Mouse (Mus musculus): ENCODE data around the gene Pakap. TPM values are rescaled to one million over a fixed set of nuclear protein-coding genes. Genes with fewer than 3 reads are reported as not detected.
A peak's percentile ranks its signal among the peaks of the same experiment; 100 is the strongest.

Gene Pakap
- total RNA-seq, 2 experiments from 2014 or later = 35.7 to 40.6 TPM

DNA sequence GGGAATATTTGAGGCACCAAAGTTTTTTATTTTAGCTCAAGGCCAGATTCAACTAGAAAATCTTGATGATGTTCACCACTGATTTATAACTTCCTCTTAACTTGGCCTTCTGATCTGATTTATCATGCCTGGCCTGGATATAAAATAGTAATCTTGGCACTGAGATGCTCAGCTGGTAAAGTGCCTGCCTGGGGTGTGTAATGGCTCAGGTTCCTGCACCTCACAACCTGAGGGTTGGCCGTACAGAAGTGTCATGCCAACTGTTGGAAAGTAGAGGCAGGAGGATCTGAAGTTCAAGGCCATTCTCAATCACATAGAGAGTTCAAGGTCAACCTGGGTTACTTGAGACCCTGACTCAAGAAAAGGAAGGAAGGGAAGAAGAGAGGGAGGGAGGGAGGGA is 57.3 kb downstream of the Pakap start:
- DNase-seq = no peak

DNA sequence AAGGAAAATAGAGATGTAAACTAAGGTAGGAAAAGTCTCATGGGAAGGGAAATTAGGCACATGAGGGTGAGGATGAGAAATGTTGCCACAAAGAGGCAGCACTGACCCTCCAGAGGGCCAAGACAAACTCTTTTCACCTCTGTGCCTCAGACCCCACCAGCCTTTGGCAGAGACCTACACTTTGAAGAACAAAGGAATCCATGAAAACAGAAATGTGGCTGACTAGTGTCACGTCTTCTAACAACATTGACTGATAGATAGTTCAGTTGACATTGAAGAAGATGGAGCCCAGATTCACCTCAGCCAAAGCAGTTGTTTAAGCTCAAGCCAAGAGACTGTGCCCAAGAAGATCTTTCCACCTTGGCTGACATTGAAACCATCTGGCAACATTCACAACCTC is 57.8 kb downstream of the Pakap start:
- DNase-seq = no peak

DNA sequence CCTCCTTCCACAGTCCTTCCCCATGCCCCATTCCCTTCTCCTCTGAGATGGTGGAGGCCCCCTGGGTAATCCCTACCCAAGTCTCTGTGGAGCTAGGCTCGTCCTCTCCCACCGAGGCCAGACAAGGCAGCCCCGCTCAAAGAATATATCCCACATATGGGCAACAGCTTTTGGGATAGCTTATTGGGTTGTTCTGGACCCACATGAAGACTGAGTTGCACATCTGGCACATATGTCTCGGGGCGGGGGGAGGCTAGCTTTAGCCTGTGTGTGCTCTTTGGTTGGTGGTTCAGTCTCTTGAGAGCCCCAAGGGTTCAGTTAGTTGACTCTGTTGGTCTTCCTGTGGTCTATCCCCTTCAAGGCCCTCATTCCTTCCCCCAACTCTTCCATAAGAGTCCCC is 58.9 kb downstream of the Pakap start:
- DNase-seq = no peak

DNA sequence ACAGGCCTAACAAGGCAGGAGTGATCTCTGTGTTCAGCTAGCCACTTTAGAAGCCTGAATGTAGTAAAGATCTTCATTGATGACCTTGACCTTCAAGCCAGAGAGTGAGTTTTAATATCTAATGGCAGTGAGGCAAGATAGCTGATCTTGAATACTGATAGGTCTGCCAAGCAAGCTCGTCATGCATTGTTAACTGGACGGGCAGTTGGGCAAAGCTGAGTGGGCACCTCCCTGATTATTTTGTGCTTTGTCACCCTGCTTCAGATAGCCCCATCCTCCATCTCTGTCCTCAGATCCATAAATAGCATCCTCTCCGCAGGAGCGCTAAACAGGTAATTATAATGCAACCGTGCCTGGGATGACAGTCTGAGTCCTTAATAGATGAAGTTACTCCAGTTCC is 64.4 kb downstream of the Pakap start:
- peak in 1 of 2 experiments; percentile 17 for DNase-seq

DNA sequence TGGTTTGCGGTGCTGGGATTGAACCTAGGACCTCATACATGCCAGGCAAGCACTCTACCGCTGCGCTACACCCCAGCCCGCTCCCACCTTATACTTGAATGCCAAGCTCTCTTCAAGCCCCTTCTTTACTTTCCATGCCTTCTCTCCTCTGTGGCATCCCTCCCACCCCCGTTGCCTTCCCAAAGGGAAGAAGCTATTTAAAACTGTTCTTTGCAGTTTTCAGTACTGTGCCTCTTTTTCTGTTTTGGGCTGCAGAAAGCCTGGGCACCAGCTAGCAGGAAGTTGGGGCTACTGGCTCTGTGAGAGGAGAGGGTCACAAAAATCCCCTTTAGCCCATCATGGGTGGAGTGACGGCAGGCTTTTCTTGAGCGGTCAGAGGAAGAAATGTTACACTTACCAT is 65.1 kb downstream of the Pakap start:
- no peak for DNase-seq

DNA sequence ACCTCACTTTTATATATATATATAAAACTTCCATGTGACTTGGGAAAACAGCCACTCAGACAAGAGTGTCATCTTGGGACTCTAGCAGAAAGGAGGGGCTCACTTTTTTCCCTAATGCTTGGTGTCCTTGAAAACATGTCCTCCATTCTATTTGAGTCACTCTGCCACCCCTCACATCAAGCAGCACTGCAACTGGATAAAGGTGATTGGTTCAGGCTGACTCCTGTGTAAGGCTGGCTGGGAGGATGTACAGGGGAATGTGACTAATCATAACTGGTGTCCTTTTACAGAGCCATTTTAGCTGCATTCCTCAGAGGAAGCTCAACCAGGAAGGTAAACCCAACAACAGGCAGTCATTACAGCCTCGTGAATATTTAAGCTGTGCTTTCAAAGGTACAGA is 67.0 kb downstream of the Pakap start:
- no peak for DNase-seq

DNA sequence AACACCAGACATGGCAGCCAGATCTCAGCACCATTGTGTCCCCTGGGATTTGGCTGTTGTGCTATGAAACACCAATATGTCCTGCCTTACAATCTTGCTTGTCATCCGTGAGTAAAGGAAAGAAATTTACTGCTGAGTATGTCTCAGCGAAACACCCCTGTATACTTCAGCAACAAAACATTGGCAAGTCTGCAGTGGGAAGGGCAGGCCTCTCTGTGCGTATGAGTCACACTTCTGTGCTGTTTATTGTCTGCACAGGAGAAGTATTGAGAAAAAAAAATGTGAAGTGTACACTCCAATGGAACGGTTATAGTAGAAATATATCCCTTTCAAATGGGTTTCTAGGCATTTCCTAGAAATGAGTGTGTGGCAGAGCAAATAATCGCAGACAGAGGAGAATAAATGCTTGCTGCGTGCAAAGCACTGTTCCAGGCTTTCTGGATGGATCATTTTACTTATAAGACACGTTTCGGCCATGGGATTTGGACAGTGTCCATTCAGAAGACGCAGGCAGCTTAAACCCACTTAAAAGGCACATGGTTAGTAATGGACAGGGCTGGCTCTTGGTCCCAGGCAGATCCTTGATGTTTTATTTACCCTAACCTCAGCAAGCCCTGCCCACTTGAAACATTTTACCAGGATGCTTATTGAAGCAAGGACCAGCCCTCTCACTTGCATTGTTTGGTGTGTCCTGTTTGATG is 69.0 kb downstream of the Pakap start:
- DNase-seq = no peak

DNA sequence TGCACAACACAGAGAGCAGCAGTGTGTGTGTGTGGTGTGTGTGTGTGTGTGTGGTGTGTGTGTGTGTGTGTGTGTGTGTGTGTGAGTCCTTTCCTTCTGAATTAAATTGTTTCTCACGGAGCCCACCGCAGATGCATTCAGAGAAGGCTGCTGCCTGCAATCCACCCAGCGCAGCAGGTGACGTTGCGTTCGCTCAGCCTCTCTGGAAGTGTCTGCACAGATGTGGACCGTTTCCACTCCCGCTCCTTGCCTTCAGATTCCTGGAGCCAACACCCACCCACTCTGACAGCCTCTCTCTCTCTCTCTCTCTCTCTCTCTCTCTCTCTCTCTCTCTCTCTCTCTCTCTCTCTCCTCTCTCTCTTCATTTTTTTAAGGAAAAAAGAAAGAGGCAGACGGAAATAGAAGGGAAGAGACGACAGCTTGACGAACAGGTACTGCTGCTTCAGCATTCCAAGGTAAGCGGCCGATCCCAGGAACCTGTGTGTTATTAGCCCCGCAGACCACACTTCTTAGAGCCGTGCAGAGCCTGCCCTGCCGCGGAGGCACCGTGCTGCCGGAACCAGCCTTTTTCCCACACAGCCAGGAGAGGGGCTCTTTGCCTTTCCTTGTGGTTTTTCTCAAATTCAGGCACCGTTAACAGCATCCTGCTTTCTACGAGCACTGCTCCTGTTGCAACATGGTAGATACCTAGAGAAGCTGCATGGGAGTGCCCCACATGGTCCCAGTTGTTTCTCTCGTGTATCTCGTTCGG is 69.8 kb downstream of the Pakap start:
- DNase-seq = no peak

DNA sequence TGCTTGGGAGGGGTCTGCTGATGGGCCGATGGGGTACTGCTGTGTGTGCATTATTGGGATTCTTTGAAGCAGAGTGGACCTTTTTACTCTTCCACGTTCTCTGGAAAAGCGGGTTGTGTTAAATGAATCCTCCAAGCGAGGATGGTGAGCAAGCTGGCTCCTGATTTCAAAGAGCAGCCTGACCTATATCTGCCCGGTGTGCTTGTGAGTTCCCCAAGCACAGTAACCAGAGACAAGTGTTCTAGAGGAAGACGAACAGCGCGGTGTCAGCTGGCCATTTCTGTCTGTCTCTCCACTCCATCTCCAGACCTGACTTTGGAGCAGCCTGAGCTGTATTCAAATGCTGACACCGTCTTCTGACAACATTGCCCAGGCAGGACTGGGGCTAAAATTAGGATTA is 71.0 kb downstream of the Pakap start:
- no peak for DNase-seq

DNA sequence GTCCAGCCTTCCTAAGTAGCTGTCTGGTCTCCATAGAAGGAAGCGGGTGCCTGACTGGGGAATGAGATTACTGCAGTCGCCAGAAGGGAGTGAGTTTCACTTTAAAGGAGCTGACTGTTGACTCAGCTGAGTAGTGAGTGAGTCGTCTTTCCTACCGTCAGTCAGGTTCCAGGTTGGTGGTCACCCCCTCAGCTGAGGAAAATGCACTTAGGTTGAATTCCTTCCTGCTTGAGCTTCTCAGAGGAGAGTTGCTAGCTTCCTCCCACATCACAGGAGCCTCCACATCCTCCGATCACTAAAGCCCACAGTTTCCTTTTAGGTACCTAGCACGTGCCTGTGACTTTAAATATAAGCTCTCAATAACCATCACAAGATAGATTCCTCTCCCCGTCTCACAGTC is 72.2 kb downstream of the Pakap start:
- no peak for DNase-seq

DNA sequence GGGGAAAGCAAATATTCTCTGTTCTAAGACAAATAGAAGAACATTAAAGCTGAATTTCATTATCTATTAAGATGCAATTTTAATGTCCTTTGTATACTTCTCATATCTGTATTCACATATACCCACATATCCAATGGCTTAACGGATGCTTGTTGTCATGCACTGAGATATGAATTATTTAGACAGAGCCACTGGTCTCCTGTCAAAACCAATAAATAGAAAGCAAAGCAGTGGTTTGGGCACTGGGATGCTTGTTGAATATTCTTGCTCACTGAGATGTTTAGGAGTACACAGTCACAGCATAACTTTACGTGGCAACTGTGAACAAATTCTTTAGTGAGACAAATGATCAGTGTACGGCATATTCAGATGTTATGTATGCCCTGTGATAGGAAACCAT is 73.0 kb downstream of the Pakap start:
- no peak for DNase-seq

DNA sequence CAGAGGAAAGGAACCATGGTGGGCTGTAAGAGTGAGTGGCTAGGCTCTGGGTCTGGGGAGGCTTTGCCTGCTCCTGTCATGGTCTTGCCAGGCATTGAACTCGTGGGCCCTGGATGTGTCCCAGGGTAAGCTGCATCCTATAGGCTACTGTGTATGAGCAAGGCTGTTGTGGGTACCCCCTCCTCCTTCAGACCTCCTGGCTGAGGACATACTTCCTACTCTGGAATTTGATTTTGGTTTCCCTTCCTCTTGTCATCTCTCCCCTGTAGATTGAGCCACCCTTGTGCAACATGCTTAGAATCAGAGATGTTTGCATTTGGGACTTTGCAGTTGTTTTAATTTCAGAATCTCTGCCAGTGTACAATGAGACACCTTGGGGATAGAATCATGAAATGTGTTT is 83.0 kb downstream of the Pakap start:
- no peak for DNase-seq

DNA sequence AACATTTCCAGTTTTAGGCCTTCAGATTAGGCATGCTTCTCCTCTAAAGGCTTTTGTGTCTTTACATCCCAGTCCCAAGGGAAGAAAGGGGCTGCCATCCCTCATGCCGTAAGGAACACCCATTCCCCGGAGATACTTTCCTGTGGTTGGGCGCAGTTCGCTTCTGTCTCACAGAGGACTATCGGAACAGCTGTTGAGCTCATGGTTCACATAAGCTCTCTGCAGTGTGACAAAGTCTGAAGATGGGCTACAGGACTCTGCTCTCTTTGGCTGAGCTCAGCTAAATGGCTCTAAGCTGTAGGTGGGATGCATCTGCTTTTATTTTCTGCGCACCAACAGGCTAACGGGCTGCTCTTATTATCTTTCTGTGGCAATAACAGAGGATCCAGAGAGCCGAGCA is 83.6 kb downstream of the Pakap start:
- peak in 1 of 2 experiments; percentile 25 for DNase-seq

DNA sequence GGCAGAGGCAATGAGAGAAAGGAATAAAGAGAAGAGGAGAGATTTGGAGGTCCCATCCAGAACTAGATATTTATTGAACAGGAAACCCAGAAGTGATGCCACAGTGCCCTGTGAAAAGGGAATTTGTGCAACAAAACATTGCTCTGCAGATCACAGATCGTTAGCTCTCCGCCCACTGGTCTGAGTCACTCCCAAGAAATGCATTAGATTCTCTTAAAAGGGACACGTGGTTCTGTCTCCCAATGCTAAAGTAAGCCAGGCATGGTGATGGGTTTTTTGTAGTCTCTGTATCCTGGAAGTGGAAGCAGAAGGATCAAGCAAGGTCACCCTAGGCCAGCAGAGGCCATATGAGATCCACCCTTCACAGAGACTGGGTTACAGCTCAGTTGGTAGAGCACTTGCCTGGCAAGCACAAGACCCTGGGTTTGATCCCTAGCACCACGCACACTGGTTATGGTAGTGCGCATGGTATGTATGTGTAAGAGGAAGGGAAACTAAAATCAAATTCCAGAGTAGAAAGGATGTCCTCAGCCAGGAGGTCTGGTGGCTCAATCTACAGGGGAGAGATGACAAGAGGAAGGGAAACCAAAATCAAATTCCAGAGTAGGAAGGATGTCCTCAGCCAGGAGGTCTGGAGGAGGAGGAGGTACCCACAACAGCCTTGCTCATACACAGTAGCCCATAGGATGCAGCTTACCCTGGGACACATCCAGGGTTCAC is 84.4 kb downstream of the Pakap start:
- DNase-seq = no peak

DNA sequence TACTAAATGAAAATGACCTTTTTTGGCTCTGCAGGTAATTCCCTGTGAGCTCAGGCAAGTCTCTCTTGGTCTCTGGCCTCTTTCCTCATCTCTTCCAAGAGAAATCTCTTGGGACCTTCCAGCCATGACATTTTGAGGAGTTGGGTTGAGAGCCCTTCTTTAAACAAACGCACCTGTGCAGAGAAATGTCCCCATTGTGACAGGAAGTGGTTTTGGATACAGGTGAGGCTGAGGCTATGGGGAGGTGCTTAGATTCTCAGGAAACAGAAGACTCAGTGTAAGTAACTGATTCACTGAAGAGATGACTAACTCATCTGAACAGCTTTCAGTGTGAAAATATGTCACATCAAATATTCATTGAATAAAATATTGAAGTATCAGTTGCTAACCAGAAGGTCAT is 88.0 kb downstream of the Pakap start:
- DNase-seq = no peak

DNA sequence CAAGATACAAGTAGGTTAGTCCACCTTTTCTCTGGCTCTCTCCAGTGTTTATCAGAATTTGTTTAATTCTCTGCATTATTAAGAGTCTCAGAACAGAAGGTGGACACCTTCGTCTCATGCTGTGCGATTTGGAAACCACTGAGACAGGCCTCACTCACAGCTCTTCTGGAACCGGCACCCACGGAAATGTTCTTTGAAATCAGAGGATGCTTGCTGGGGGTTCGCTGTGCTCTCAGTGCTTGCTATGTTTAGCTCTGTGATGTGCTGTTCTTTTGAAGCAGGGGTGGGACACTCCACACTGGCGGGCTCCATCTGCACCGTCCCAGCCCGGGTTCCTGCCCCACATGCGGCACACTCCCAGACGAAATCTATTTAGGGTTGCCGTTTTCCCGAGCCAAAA is 88.4 kb downstream of the Pakap start:
- DNase-seq = no peak

DNA sequence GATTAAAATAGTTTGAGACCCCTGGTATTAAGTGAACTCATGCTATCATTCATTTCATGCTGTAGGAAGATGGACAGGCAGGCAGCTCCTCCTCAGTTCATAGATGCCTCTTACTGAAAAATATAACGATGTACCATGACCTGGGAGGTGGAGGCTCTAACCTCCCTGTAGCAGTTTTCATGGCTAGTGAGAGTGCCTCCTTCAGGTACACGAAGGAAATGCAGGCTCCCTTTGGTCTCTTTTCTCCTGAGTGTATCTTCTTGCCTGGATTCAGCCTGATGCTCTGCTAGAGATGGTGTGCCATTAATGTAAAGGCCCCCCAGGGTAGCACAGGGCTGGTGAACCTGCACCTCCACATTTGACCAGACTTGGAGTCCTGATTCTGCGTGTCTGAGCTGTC is 88.9 kb downstream of the Pakap start:
- no peak for DNase-seq

DNA sequence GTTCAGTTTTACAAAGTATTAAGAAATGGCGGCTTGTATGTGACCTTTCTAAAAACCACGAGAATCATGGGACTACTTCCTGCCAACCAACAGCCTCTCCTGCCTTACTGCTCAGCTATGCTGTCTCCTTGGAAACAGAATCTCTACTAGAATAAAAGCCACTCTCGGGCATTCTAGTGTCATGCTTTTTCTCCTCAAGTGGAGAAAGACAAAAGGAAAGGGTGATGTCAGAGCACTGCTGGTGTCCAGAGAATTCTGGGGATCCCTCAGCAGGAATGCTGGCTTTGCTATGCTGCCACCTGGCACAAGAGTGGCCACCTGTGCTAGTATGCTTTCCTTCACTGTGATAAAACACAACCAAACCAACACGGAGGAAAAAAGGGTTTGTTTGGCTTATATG is 92.5 kb downstream of the Pakap start:
- DNase-seq = no peak

DNA sequence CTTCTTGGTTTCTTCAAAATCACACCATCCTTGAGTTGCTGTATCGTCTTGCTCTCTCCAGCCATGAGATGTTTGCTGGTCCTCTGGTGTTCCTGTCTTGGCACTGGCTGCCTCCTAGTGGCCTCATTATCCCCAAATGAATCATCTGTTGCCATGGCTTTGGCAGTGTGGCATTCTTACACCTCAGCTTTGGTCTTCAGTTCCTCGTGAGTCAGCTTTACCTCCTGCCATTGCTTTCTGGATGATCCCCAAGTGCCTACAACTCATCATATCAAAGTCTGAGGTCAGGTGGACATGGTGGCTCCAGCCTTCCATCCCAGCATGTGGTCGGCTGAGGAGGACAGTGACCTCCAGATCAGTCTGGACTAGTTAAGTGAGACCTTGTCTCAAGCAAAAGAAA is 98.1 kb downstream of the Pakap start:
- no peak for DNase-seq

DNA sequence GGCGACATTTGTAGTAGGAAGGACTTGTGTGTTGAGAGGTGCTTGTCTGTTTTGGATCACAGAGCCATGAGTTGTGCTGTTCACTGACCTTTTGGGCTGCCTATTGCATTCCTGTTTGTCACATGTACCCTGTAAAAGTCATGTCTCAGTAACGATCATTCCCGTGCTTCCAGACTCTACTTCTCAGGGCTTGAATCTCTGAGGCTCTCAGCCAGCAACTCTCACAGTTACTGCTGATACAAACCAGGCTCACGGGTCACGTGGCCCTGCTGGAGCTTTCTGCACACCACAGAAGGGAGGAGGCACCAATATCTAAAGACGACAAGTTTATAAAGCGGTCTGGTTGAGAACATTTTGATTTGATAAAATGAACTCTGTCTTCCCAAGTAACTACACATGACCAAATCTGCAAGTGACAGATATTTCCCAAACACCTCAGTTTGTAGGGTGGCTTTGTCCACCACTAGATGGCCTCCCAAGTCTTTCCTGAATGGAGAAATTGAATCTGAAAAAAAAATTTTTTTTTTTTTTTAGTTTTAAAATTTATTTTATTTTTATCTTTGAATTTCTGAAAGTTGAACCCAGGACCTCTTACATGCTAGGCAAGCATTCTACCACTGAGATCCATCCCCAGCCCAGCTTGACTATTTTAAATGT is 103.0 kb downstream of the Pakap start:
- peak; percentile 84 to 89 for DNase-seq

DNA sequence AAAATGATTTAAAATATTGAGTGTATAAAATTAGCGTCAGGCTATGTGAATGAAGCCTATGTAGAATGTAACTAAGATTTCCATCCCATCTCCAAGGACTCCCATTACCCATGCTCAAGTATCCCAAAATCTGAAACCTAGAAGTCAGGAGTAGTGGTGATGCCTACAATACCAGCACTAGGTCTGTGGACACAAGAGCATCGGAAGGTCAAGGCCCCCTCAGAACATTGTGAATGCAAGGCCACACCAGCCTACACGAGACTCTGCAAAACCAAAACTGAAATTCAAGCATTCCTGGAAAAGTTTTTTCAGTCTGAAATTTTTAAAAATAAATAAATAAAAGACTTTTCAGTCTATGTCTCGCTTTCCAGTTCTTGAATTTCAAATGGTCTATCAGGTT is 104.6 kb downstream of the Pakap start:
- no peak for DNase-seq

DNA sequence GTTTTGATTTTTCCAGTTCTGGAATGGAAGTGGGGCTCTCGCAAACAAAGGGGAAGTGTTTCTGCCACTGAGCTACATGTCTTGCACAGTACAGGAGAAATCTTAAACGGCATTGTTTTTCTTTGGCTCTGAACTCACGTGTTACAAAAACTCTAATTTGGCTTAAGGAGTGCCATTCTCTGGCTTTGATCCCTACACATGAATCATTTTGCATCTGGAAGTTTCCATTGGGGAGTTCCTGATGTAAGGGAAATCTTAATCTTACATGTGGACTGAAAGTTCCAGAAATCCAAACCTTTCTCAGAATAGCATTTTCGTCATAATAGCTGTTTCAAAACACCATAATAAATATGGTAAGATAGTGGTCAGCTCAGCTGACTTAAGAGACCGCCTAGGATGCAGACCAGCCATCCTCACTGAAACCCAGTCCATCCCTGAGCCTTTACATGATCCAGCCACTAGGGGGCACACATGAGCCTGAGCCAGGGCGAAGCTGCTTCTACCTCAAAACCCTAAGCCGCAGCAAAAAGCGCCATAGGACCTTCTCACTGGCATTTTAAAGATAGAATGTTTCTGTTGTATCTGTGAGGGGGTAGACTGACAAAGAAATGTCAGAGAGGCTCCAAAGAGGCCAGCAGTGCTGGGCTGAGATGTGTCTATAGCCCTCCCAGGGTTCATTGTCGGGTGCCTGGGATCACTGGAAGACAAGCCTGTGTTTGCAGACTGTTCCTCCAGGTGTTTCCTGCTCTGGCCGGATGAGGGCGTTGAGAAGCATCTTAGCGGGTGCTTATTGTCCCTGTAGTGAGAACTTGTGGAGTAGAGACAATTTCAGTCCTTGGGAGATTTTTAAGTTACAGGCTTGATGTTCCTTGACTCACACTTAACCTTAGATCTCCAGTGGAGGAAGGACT is 105.3 kb downstream of the Pakap start:
- DNase-seq = peak; percentile 91 to 96

All from heart, adult 18-20 months (tissue).